Mouse (Mus musculus) forebrain, embryonic 12.5 days (tissue): ENCODE data around the gene Tmco3. TPM values are rescaled to one million over a fixed set of nuclear protein-coding genes. Genes with fewer than 3 reads are reported as not detected.

Experiments
- ATAC-seq: fragments of 200-750 bp; cut with Nextera tagmentation; 2 replicates; pipeline ENCODE4 v1.8.0; 2017; ENCODE audit warnings: moderate TSS enrichment; ENCODE audit not compliant: low FRiP score
- H3K27ac ChIP-seq: fragments of 300-500 bp; sonication (generic); 2 replicates; pipeline ENCODE4 v1.5.1; 2016; ENCODE audit warnings: mild to moderate bottlenecking
- H3K27me3 ChIP-seq: fragments of 300-500 bp; sonication (generic); 2 replicates; pipeline ENCODE4 v1.6.1; 2016; ENCODE audit warnings: mild to moderate bottlenecking
- H3K36me3 ChIP-seq: fragments of 300-500 bp; sonication (generic); replicated peaks from 2 replicates; pipeline ENCODE4 v1.6.1; 2016; ENCODE audit warnings: mild to moderate bottlenecking
- H3K4me1 ChIP-seq: fragments of 300-500 bp; sonication (generic); 2 replicates; pipeline ENCODE4 v1.6.1; 2016
- H3K4me2 ChIP-seq: fragments of 300-500 bp; sonication (generic); 2 replicates; pipeline ENCODE4 v1.6.1; 2016; ENCODE audit warnings: mild to moderate bottlenecking, moderate library complexity
- H3K4me3 ChIP-seq: fragments of 300-500 bp; sonication (generic); replicated peaks from 2 replicates; pipeline ENCODE4 v1.5.1; 2016; ENCODE audit warnings: mild to moderate bottlenecking
- H3K9ac ChIP-seq: fragments of 300-500 bp; sonication (generic); 2 replicates; pipeline ENCODE4 v1.6.1; 2016; ENCODE audit warnings: mild to moderate bottlenecking
- H3K9me3 ChIP-seq: fragments of 300-500 bp; sonication (generic); 2 replicates; pipeline ENCODE4 v1.6.1; 2016
- WGBS: fragments of 180-500 bp; shearing (Covaris S2); methylation state at CpG from one replicate; pipeline ENCODE4 v1.1.7; 2016; 5-methylcytosine and 5-hydroxymethylcytosine counted together
- polyA plus RNA-seq: library from polyadenylated mRNA; unstranded; fragments of >200 nt; fragmentation: Nextera tagmentation; extraction: Ambion mirVana; gene quantifications from 2 replicates; pipeline ENCODE4 v1.2.1, GENCODE M21; 2016

The Tmco3 gene
- polyA plus RNA-seq, 1 experiment from 2014 or later, result 45.8 TPM

DNA sequence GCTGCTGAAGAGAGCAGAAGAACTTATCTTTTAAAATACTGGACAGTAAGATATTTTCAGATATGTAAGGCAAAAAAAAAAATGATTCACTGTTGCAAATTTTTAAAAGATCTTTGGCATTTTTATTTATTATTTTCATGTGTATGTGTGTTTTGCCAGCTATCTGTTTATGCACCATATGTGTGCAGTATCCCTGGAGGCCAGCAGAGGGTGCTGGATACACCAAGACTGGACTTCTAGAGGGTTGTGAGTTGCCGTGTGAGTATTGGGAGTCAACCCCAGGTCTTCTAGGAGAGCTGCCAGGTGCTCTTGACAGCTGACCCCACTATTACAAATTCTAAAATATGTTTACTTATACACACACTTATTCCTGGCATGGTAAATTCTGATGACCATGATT is 4.8 kb upstream of the Tmco3 start:
- Histone ChIP-seq H3K4me1 (peaks cover 9% of the 10 kb centered on the region), H3K9me3 (no peaks in the 10 kb centered on the region), H3K27me3 (no peaks in the 10 kb centered on the region), H3K4me2 (no peak overlapping the region), H3K36me3 (peaks cover 3% of the 10 kb centered on the region), H3K27ac (no peak overlapping the region), H3K4me3 (no peak overlapping the region), H3K9ac (no peak overlapping the region)
- 82% methylated on average over 1 of the region's 1 CpGs for WGBS
- ATAC-seq, result no peak

DNA sequence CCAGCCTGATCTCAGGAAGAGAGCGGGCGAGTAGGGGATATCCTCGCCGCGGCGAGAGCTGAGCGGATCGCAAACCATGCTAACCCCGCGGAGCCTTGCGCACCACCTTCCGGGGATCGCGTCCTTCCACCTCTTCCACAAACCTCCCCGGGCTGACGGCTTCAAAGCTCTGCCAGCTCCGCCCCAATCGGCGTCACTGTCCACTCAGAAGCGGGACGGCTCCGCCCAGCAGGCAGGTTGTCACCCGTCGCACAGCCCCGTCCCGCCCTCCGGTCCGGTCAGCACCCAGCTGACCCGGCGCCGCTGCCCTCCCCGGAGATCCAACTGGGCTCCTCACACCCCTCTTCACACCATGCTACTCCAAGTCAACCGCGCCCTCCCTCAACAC is 692 bp upstream of the Tmco3 start:
- H3K4me2 ChIP-seq, result peak overlapping the region; percentile 92
- H3K36me3 ChIP-seq, result peaks cover 6% of the 10 kb centered on the region; the same call in 1 of the 2 replicates
- peak overlapping the region; percentile 82 for H3K9ac ChIP-seq
- ATAC-seq, result peak; percentile 75; the same call in 1 of the 2 replicates
- peaks cover 22% of the 10 kb centered on the region for H3K4me1 ChIP-seq
- H3K4me3 ChIP-seq, result peak overlapping the region; percentile 76
- WGBS, result 0% methylated on average over 34 of the region's 34 CpGs
- peak overlapping the region; percentile 85 for H3K27ac ChIP-seq
- H3K9me3 ChIP-seq, result no peaks in the 10 kb centered on the region
- no peaks in the 10 kb centered on the region for H3K27me3 ChIP-seq

DNA sequence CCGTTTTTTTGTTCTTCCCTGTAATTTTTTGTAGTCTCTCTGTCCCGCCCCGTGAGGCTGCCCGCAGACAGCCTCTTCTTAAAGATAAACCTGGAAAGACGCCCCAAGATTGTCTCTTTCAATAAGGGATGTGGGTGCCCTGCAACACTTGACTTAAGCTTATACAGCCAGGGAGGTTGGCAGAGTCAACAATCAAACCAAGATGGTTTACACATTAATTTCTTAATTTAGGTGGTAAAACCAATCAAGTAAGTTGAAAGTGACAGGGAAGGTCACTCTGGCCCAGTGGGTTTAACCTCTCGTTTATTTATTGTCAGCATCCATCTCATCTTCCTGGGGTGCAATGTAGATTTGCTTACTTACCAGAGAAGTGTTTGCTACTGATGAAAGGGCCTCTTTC is 656 bp downstream of the Tmco3 start:
- Histone ChIP-seq H3K9ac (peak overlapping the region; percentile 82), H3K36me3 (peaks cover 16% of the 10 kb centered on the region), H3K27me3 (no peaks in the 10 kb centered on the region), H3K4me1 (peaks cover 22% of the 10 kb centered on the region), H3K4me2 (peak overlapping the region; percentile 92), H3K9me3 (no peaks in the 10 kb centered on the region), H3K27ac (no peak overlapping the region), H3K4me3 (peak overlapping the region; percentile 76)
- ATAC-seq, result no peak
- 5% methylated on average over 6 of the region's 6 CpGs for WGBS

DNA sequence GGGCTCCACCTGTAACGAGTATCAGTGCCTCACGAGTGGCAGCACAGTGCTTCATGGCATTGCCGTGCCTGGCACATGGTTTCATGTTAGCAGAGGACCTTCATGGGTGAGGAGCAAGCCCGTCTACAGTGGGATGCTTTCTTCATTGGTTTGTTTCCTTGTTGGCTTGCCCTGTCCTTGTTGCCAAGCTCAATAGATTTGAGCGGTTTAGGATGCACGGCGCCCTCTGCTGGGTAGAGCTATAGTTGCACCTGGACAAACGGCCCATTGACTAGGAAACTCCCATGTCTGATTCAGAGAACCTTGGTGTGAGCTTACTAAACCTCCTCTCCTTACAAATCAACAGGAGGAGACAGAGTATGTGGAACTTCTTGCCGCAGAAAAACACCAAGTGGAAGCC is 4.4 kb downstream of the Tmco3 start:
- Histone ChIP-seq H3K4me1 (peaks cover 13% of the 10 kb centered on the region), H3K4me2 (no peak overlapping the region), H3K27me3 (no peaks in the 10 kb centered on the region), H3K27ac (no peak overlapping the region), H3K9ac (no peak overlapping the region), H3K36me3 (peaks cover 50% of the 10 kb centered on the region), H3K9me3 (no peaks in the 10 kb centered on the region), H3K4me3 (no peak overlapping the region)
- ATAC-seq, result no peak
- 32% methylated on average over 9 of the region's 9 CpGs for WGBS

DNA sequence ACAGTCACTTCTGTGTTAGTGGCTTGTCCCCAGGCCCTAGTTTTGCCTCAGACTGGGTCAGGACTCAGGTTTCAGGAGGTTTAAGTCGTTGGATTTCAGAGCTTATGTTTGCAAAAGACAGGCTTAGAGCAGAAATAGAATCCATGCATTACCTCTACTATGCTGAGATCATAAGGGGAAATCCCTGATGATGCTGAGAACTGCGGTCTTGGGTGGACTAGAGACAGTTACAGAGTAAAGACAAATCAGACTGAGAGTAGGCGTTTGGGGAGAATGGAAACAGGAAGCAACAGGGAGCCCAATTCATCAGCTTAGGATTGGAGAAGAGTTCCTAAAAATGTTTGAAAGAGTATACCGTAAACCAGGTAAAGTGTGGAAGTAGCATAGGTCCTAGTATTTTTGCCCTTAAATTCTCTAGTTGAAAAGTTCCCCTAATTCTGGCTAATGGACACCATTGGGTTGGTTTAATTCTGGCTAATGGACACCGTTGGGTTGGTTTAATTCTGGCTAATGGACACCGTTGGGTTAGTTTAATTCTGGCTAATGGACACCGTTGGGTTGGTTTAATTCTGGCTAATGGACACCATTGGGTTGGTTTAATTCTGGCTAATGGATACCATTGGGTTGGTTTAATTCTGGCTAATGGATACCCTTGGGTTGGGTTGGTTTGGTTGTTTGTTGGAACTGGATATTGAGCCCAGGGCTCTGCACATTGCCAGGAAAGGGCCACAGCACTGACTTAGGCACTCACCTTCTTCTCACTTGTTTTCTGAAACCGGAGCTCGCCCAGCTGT is 5.9 kb downstream of the Tmco3 start:
- Histone ChIP-seq H3K36me3 (peaks cover 58% of the 10 kb centered on the region), H3K4me3 (no peak overlapping the region), H3K27ac (no peak overlapping the region), H3K9me3 (no peaks in the 10 kb centered on the region), H3K4me1 (peaks cover 9% of the 10 kb centered on the region), H3K27me3 (no peaks in the 10 kb centered on the region), H3K9ac (no peak overlapping the region), H3K4me2 (no peak overlapping the region)
- ATAC-seq, result no peak
- 95% methylated on average over 9 of the region's 9 CpGs for WGBS

DNA sequence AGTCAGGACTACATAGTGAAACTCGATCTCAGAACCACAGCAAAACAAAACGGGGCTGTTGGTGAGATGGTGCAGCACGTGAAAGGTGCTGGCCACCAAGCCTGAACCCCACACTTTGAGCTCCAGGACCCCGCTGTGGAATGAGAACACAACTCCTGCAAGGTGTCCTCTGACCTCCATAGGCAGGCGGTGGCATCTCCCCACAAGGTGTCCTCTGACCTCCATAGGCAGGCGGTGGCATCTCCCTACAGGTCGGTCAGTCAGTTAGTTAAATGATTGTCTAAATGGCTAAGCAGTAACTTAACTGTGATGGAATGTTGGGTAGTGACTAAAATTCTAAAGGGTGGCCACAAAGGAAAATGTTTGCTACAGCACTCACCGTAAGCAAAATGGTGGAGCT is 11.6 kb downstream of the Tmco3 start:
- Histone ChIP-seq H3K9ac (no peak overlapping the region), H3K4me3 (no peak overlapping the region), H3K27ac (no peak overlapping the region), H3K36me3 (peaks cover 80% of the 10 kb centered on the region), H3K27me3 (no peaks in the 10 kb centered on the region), H3K9me3 (no peaks in the 10 kb centered on the region), H3K4me1 (no peaks in the 10 kb centered on the region), H3K4me2 (no peak overlapping the region)
- no peak for ATAC-seq
- WGBS, result 98% methylated on average over 8 of the region's 8 CpGs

DNA sequence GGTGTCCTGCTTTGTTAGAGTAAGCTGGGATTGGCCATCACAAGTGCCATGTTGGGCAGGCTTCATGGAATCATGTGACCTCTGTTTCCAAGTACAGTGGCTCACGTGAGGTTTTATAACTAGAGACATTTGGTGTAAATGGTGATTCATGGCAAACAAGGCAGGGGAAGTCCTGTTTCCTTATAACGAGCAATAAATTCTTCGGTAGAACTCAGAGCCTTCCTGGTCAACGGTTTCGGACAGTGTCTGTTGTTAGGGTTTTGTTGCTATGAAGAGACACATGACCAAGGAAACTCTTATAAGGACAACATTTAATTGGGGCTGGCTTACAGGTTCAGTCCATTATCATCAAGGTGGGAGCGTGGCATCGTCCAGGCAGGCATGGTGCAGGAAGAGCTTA is 13.0 kb downstream of the Tmco3 start:
- Histone ChIP-seq H3K4me3 (no peak overlapping the region), H3K27ac (no peak overlapping the region), H3K36me3 (peaks cover 80% of the 10 kb centered on the region), H3K27me3 (no peaks in the 10 kb centered on the region), H3K9me3 (no peaks in the 10 kb centered on the region), H3K9ac (no peak overlapping the region), H3K4me1 (no peaks in the 10 kb centered on the region), H3K4me2 (no peak overlapping the region)
- WGBS, result 92% methylated on average over 7 of the region's 7 CpGs
- ATAC-seq, result no peak

DNA sequence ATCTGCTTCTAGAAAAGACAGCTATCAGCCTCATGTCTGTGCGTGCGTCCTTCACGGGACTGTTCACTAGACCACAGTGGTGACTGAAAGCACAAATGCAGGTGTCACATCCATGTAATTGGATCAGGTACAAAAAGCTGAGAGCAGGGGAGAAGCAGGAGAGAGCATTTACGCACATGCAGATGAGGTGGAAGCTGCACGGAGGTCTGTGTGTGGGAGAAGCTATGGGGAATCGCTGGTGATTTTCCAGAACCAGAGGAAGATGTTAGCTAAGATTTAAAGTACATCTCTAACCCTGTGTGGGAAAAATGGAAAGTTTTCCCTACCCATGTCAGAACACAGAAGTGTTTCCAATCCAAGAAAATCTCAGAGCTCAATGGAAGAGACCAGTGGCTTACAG is 17.5 kb downstream of the Tmco3 start:
- 93% methylated on average over 6 of the region's 6 CpGs for WGBS
- no peak overlapping the region for H3K9ac ChIP-seq
- no peaks in the 10 kb centered on the region for H3K9me3 ChIP-seq
- H3K27me3 ChIP-seq, result no peaks in the 10 kb centered on the region
- peaks cover 60% of the 10 kb centered on the region for H3K36me3 ChIP-seq
- ATAC-seq, result no peak
- no peak overlapping the region for H3K4me2 ChIP-seq
- no peaks in the 10 kb centered on the region for H3K4me1 ChIP-seq
- H3K27ac ChIP-seq, result no peak overlapping the region
- no peak overlapping the region for H3K4me3 ChIP-seq

DNA sequence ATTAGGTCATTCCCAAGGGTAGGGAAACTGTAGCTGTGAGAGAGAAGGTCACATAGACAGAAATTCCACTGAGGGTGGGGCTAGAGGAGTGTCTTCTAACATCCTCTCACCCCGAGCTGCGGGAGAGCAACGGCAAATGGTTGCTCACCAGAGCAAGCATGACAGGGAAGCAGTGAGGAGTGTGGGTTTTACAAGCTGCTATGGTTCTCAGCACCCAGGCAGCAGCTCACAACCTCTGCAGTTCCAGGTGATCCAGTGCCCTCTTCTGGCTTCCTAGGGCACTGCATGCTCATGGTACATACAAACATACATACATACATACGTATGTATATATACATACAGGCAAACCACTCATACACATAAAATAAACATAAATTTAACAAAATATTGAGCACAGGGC is 17.9 kb downstream of the Tmco3 start:
- Histone ChIP-seq H3K9ac (no peak overlapping the region), H3K27ac (no peak overlapping the region), H3K27me3 (no peaks in the 10 kb centered on the region), H3K9me3 (no peaks in the 10 kb centered on the region), H3K4me1 (no peaks in the 10 kb centered on the region), H3K4me3 (no peak overlapping the region), H3K4me2 (no peak overlapping the region), H3K36me3 (peaks cover 60% of the 10 kb centered on the region)
- no peak for ATAC-seq
- WGBS, result 96% methylated on average over 4 of the region's 4 CpGs

DNA sequence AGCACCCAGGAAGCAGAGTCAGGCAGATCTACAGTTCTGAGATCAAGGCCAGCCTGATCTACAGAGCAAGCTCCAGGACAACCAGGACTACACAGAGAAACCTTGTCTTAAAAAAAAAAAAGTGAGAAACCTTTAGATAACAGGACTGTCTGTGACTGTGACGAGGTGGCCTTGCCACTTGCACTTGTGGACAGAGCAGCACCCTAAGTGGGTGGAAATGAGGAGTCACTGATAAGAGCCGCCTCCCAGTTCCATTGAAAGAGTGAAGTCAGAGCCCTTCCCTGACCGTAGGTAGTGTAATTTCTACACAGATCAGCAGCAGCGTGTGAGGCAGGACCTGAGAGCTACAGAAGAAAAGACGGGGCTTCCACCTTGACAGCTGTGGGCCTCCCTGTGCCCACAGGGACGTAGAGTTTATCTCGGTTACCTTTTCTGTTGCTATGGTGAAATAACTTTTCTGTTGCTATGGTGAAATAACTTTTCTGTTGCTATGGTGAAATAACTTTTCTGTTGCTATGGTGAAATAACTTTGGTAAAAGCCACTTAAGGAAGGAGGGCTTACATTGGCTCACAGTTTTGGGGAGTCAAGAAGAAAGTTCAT is 18.4 kb downstream of the Tmco3 start:
- H3K9me3 ChIP-seq, result no peaks in the 10 kb centered on the region
- no peak overlapping the region for H3K9ac ChIP-seq
- ATAC-seq, result no peak
- no peak overlapping the region for H3K4me3 ChIP-seq
- no peaks in the 10 kb centered on the region for H3K27me3 ChIP-seq
- no peak overlapping the region for H3K27ac ChIP-seq
- H3K36me3 ChIP-seq, result peaks cover 56% of the 10 kb centered on the region
- 83% methylated on average over 7 of the region's 7 CpGs for WGBS
- H3K4me2 ChIP-seq, result no peak overlapping the region
- H3K4me1 ChIP-seq, result no peaks in the 10 kb centered on the region

DNA sequence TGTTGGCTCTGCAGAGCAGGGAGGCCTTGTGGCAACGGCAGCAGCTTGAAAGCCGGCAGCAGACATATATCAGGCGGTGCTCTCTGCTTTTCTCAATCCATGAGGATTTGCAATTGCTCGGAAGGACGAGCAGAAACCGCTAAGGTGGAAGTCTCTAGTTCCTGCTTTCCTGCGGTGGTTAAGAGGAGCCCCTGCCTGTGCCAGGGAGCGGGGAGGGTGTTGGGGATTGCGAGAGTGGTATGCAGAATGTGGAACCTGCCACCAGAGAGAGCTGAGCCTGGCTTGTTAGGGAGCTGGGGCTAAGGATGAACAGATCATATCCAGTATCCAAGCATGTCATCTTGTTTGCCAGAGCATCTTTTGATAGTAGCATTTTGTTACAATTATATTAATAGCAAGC is 18.9 kb downstream of the Tmco3 start:
- no peak overlapping the region for H3K4me2 ChIP-seq
- no peak overlapping the region for H3K4me3 ChIP-seq
- H3K9ac ChIP-seq, result no peak overlapping the region
- WGBS, result 87% methylated on average over 9 of the region's 9 CpGs
- no peaks in the 10 kb centered on the region for H3K4me1 ChIP-seq
- H3K27ac ChIP-seq, result no peak overlapping the region
- H3K9me3 ChIP-seq, result no peaks in the 10 kb centered on the region
- ATAC-seq, result no peak
- H3K27me3 ChIP-seq, result no peaks in the 10 kb centered on the region
- peaks cover 52% of the 10 kb centered on the region for H3K36me3 ChIP-seq

DNA sequence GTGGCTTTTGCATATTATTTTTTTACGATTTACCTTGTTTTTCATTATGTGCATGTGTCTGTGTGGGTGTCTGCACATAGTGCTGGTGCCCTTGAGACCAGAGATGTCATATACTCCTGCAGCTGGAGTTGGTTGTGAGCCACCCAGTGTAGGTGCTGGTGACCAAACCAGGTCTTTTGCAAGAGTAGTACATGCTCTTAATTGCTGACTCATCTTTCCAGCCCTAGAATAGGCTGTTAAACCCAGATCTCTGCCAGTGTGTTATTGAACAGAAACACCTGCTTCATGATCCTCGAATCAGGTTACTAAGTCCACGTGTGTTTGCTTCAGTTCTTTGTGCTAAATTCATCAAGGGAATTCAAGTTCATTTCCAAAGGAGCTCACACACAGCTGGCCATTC is 26.9 kb downstream of the Tmco3 start:
- peaks cover 67% of the 10 kb centered on the region for H3K36me3 ChIP-seq
- WGBS, result 85% methylated on average over 3 of the region's 3 CpGs

DNA sequence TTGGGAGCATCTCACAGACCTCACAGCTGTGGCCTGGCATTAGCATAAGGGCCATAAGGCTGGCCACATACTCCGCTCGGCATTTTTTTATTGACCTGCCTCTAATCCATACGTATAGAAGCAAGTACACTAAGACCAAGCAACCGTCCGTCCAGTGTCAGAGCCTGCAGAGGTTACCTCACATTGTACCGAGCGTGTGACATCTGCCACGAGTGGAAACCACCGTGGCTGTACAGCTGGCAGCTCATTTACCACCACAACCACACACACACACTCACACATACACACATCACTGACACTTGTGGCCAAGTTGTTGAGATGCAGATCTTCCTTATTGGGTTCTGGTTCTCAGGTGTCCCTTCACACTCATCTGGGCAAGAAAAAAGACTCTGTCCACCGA is 28.7 kb downstream of the Tmco3 start:
- 93% methylated on average over 10 of the region's 10 CpGs for WGBS
- H3K36me3 ChIP-seq, result peaks cover 64% of the 10 kb centered on the region
- no peaks in the 10 kb centered on the region for H3K9me3 ChIP-seq
- H3K4me3 ChIP-seq, result no peak overlapping the region
- ATAC-seq, result no peak
- H3K27me3 ChIP-seq, result no peaks in the 10 kb centered on the region
- no peaks in the 10 kb centered on the region for H3K4me1 ChIP-seq
- no peak overlapping the region for H3K27ac ChIP-seq
- no peak overlapping the region for H3K9ac ChIP-seq
- no peak overlapping the region for H3K4me2 ChIP-seq

More for the DNA sequence above, 26.9 kb downstream of the Tmco3 start:
- no peaks in the 10 kb centered on the region for H3K27me3 ChIP-seq
- no peak overlapping the region for H3K9ac ChIP-seq
- H3K4me1 ChIP-seq, result no peaks in the 10 kb centered on the region
- no peaks in the 10 kb centered on the region for H3K9me3 ChIP-seq
- ATAC-seq, result no peak
- H3K27ac ChIP-seq, result no peak overlapping the region
- no peak overlapping the region for H3K4me2 ChIP-seq
- H3K4me3 ChIP-seq, result no peak overlapping the region
